Mouse (Mus musculus) activated CD4-positive, CD25-positive, alpha-beta regulatory T cell, adult 4 months (primary cell): ENCODE results near the gene H2al2a. TPM values are rescaled to one million over a fixed set of nuclear protein-coding genes. Genes with fewer than 3 reads are reported as not detected.
"Not testable (repeated sequence)": the region's sequence is repeated elsewhere in the genome, so short reads cannot be mapped to it uniquely, and the experiment has no call there.

Experiments
- ATAC-seq: one replicate; pipeline ENCODE4 v1.8.0; 2017
- polyA plus RNA-seq, 2 experiments: library from polyadenylated mRNA; unstranded; fragments of 100-300 nt; shearing (Covaris generic); gene quantifications; one replicate each; pipeline ENCODE4 v1.2.1; 2017

H2al2a gene
- polyA plus RNA-seq, 2 experiments from 2014 or later, result not detected

GRCm38 (mm10) chr2:18027448-18028139, 30.8 kb upstream of the H2al2a start:
- ATAC-seq, result peak; percentile 83

GRCm38 (mm10) chr2:18026116-18026947, 29.6 kb upstream of the H2al2a start:
- ATAC-seq, result no peak

- no peak for ATAC-seq
Observed at GRCm38 (mm10) chr2:18025781-18026115, 29.0 kb upstream of the H2al2a start.

GRCm38 (mm10) chr2:18025116-18025515, 28.4 kb upstream of the H2al2a start:
- ATAC-seq, result no peak

- ATAC-seq, result no peak
Observed at GRCm38 (mm10) chr2:18022886-18023285, 26.1 kb upstream of the H2al2a start.

GRCm38 (mm10) chr2:18019122-18019521, 22.4 kb upstream of the H2al2a start:
- no peak for ATAC-seq

- ATAC-seq, result no peak
Observed at GRCm38 (mm10) chr2:18017321-18017720, 20.6 kb upstream of the H2al2a start.

GRCm38 (mm10) chr2:18016639-18017038, 19.9 kb upstream of the H2al2a start:
- no peak for ATAC-seq

- no peak for ATAC-seq
Observed at GRCm38 (mm10) chr2:18015581-18015980, 18.8 kb upstream of the H2al2a start.

GRCm38 (mm10) chr2:18012866-18013265, 16.1 kb upstream of the H2al2a start:
- ATAC-seq, result no peak

- ATAC-seq, result no peak
Observed at GRCm38 (mm10) chr2:18011226-18011625, 14.5 kb upstream of the H2al2a start.

- no peak for ATAC-seq
Observed at GRCm38 (mm10) chr2:18005137-18005536, 8.4 kb upstream of the H2al2a start.

GRCm38 (mm10) chr2:18004286-18004685, 7.5 kb upstream of the H2al2a start:
- no peak for ATAC-seq

GRCm38 (mm10) chr2:18002306-18002705, 5.5 kb upstream of the H2al2a start:
- ATAC-seq, result no peak

- no peak for ATAC-seq
Observed at GRCm38 (mm10) chr2:17989562-17989961, 7.2 kb downstream of the H2al2a start.

GRCm38 (mm10) chr2:17989115-17989514, 7.6 kb downstream of the H2al2a start:
- no peak for ATAC-seq

- no peak for ATAC-seq
Observed at GRCm38 (mm10) chr2:17986694-17987093, 10.1 kb downstream of the H2al2a start.

GRCm38 (mm10) chr2:17984774-17985173, 12.0 kb downstream of the H2al2a start:
- ATAC-seq, result no peak

- ATAC-seq, result no peak
Observed at GRCm38 (mm10) chr2:17982747-17983146, 14.0 kb downstream of the H2al2a start.

GRCm38 (mm10) chr2:17978706-17979105, 18.1 kb downstream of the H2al2a start:
- no peak for ATAC-seq

GRCm38 (mm10) chr2:17978251-17978650, 18.5 kb downstream of the H2al2a start:
- ATAC-seq, result not testable (repeated sequence)

- ATAC-seq, result not testable (repeated sequence)
Observed at GRCm38 (mm10) chr2:17977645-17978044, 19.1 kb downstream of the H2al2a start.

GRCm38 (mm10) chr2:17975601-17976327, 21.0 kb downstream of the H2al2a start:
- ATAC-seq, result no peak
